Mouse (Mus musculus) hindbrain, postnatal 0 days (tissue): ENCODE results near the gene Ndufv3. TPM values are rescaled to one million over a fixed set of nuclear protein-coding genes. Genes with fewer than 3 reads are reported as not detected.

Experiments used
- ATAC-seq: fragments of 200-750 bp; cut with Nextera tagmentation; 2 replicates; pipeline ENCODE4 v1.8.0; 2017; ENCODE audit warnings: mild to moderate bottlenecking, moderate TSS enrichment, moderate library complexity
- DNase-seq: peaks from one replicate; pipeline ENCODE4 v3.0.0-alpha.2; 2015; ENCODE audit warnings: low spot score
- H3K27ac ChIP-seq: fragments of 300-500 bp; sonication (generic); 2 replicates; pipeline ENCODE4 v1.5.1; 2014; ENCODE audit warnings: mild to moderate bottlenecking
- H3K27me3 ChIP-seq: fragments of 300-500 bp; sonication (generic); 2 replicates; pipeline ENCODE4 v1.6.1; 2014; ENCODE audit warnings: low read length, mixed read lengths; ENCODE audit not compliant: insufficient read depth
- H3K36me3 ChIP-seq: fragments of 300-500 bp; sonication (generic); 2 replicates; pipeline ENCODE4 v1.6.1; 2014; ENCODE audit warnings: low read length, mixed read lengths; ENCODE audit not compliant: insufficient read depth
- H3K4me1 ChIP-seq: fragments of 300-500 bp; sonication (generic); 2 replicates; pipeline ENCODE4 v1.6.1; 2014; ENCODE audit warnings: antibody characterized with exemption, low read length, mixed read lengths; ENCODE audit not compliant: insufficient read depth
- H3K4me2 ChIP-seq: fragments of 300-500 bp; sonication (generic); 2 replicates; pipeline ENCODE4 v1.6.1; 2014; ENCODE audit warnings: low read depth, mild to moderate bottlenecking, low read length, moderate library complexity, mixed read lengths
- H3K4me3 ChIP-seq: fragments of 300-500 bp; sonication (generic); 2 replicates; pipeline ENCODE4 v1.5.1; 2014; ENCODE audit warnings: low read length
- H3K9ac ChIP-seq: fragments of 300-500 bp; sonication (generic); replicated peaks from 2 replicates; pipeline ENCODE4 v1.6.1; 2014; ENCODE audit warnings: mild to moderate bottlenecking, low read length, moderate library complexity, mixed read lengths
- H3K9me3 ChIP-seq: fragments of 300-500 bp; sonication (generic); 2 replicates; pipeline ENCODE4 v1.6.1; 2016; ENCODE audit warnings: low read length, mixed read lengths
- CTCF ChIP-seq: IDR thresholded peaks from 2 replicates; pipeline ENCODE4 v1.5.1; 2016; ENCODE audit warnings: antibody characterized with exemption, control low read depth, low read depth
- WGBS: fragments of 180-500 bp; shearing (Covaris S2); extraction: QIAGEN DNeasy Blood & Tissue Kit; methylation state at CpG from one replicate; pipeline ENCODE4 v1.1.7; 2014; 5-methylcytosine and 5-hydroxymethylcytosine counted together
- polyA plus RNA-seq: library from polyadenylated mRNA; unstranded; fragments of >200 nt; fragmentation: Nextera tagmentation; extraction: Ambion mirVana; gene quantifications from 2 replicates; pipeline ENCODE4 v1.2.1, GENCODE M21; 2015
- total RNA-seq: library from RNA; depleted of rRNA; stranded (reverse); fragments of >200 nt; gene quantifications from 2 replicates; pipeline ENCODE4 v1.2.3, GENCODE M21; 2014

Gene Ndufv3
- total and polyA plus RNA-seq, 2 experiments from 2014 or later, result 267 to 575 TPM

DNA sequence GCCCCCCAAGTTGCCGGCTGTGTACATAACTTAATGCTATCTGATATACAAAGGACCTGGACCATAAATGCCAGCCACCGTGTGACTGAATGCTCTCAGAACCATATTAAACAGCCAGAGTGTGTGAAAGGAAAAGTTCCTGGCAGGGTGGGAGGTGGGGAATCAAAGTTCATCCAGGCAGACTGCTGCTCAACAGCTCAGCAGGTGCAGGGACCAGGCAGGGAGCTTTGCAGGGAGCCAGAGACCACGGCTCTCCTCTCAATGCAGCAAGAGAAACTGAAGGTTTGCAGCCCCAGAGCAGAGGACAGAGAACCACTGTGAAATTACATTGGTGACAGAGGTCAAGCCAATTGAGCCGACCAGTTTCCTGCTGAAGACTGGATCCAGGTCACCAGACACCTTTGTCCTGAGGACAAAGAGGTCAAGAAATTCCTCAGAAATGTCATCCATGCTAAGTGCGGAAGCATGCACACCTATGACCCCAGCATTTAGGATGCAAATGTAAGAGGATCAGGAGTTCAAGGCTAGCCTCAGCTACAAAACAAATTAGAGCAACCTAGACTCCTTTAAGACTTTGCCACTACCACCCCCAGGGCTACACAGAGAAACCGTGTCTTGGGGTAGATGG lies 32.4 kb upstream of the Ndufv3 start:
- DNase-seq (no peak), ATAC-seq (no peak)
- 23% methylated on average over 6 of the region's 6 CpGs for WGBS
- H3K36me3 ChIP-seq, result no peaks in the 10 kb centered on the region
- no peaks in the 10 kb centered on the region for H3K4me1 ChIP-seq
- H3K27ac ChIP-seq, result peak overlapping the region; percentile 62; the same call in 1 of the 2 replicates
- H3K4me3 ChIP-seq, result no peak overlapping the region
- no peaks in the 10 kb centered on the region for H3K27me3 ChIP-seq
- no peaks in the 10 kb centered on the region for H3K9me3 ChIP-seq
- H3K9ac ChIP-seq, result no peak overlapping the region
- no peak for TF ChIP-seq CTCF
- H3K4me2 ChIP-seq, result no peak overlapping the region

DNA sequence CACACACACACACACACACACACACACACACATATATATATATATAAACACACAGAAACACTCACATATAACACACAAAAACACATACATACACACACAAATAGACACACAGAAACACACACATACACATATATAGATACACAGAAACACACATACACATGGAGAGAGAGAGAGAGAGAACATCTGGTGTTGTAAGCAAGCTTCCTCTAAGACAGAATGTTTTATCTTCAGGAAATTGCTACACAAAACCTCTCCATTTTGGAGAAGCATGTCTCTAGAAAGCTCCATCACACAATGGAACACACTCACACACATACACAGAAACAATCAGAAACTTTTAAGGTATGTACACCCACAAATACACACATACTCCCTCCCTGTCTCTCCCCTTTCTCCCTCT lies 28.6 kb upstream of the Ndufv3 start:
- Histone ChIP-seq H3K4me1 (no peaks in the 10 kb centered on the region), H3K9ac (no peak overlapping the region), H3K36me3 (peaks cover 4% of the 10 kb centered on the region; the same call in 1 of the 2 replicates), H3K9me3 (no peaks in the 10 kb centered on the region), H3K4me2 (no peak overlapping the region), H3K27me3 (no peaks in the 10 kb centered on the region), H3K27ac (no peak overlapping the region), H3K4me3 (no peak overlapping the region)
- no peak for TF ChIP-seq CTCF
- no peak for DNase-seq
- ATAC-seq, result no peak

DNA sequence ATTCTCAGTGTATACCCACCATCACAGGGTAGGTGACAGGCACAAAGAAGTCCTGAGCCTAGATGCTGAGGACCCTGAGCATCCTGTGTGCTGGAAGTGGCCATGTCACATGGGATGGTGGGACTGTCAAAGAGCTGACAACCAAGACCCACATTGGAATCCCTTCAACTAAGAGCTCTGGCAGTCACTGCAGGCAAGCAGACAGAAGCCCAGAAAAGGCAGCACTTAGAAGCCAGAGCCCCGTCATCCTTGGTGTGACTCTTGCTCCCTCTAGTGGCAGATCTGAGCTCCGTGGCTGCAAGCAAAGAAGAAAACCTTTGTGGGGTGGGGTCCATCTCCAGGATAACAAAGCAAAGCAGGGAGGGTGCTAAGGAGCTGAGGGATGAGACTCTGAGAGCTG lies 27.5 kb upstream of the Ndufv3 start:
- TF ChIP-seq CTCF, result peak; percentile 100
- Histone ChIP-seq H3K27me3 (no peaks in the 10 kb centered on the region), H3K9me3 (no peaks in the 10 kb centered on the region), H3K9ac (no peak overlapping the region), H3K27ac (no peak overlapping the region), H3K4me2 (no peak overlapping the region), H3K36me3 (peaks cover 13% of the 10 kb centered on the region), H3K4me1 (no peaks in the 10 kb centered on the region), H3K4me3 (no peak overlapping the region)
- peak; percentile 96 for DNase-seq
- ATAC-seq, result peak; percentile 82
- 2% methylated on average over 2 of the region's 2 CpGs for WGBS

DNA sequence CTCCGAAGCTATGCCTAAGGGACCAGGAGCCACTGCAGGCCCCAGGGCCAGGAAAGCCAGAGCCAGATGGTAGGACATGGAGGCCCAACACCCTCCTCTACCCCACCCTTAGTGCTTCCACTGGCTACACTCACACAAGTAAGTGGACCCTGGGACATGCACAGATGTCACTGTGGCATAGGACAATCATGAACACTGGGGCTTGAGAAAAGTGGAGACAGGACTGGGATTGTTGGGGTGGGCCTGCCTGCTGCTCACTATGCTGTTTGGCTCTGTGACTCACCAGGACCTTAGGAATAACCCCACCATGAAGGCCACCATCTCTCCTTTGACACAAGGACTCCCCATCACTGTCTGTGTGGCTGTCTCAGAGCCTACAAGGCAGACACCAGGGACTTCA lies 24.9 kb upstream of the Ndufv3 start:
- ATAC-seq (no peak), DNase-seq (no peak)
- TF ChIP-seq CTCF, result no peak
- no peak overlapping the region for H3K4me2 ChIP-seq
- H3K36me3 ChIP-seq, result peaks cover 36% of the 10 kb centered on the region
- no peaks in the 10 kb centered on the region for H3K27me3 ChIP-seq
- H3K4me1 ChIP-seq, result no peaks in the 10 kb centered on the region
- WGBS, result 100% methylated on average over 1 of the region's 1 CpGs
- H3K27ac ChIP-seq, result no peak overlapping the region
- H3K4me3 ChIP-seq, result no peak overlapping the region
- no peaks in the 10 kb centered on the region for H3K9me3 ChIP-seq
- no peak overlapping the region for H3K9ac ChIP-seq

DNA sequence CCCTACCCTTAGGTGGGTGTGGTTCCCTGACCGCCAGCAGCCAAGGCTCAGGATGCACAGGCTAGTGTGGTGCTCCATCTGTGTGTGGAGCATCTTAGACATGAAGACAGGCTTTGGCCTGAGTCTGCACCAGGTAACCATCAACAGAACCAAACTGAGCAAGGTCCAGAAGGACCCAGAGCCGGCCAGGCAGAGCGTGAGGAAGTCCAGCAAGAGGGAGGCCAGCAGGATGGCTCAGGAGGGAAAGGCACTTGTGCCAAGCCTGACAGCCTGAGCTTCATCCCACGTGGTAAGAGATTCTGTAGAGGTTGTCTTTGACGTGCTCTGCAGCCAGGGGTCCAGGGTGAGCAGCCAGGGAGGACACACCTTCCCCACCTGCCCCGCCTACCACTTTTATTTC lies 22.2 kb upstream of the Ndufv3 start:
- no peaks in the 10 kb centered on the region for H3K27me3 ChIP-seq
- no peak overlapping the region for H3K4me2 ChIP-seq
- no peaks in the 10 kb centered on the region for H3K9me3 ChIP-seq
- H3K4me3 ChIP-seq, result no peak overlapping the region
- DNase-seq (no peak), ATAC-seq (no peak)
- no peak for TF ChIP-seq CTCF
- WGBS, result 86% methylated on average over 6 of the region's 6 CpGs
- H3K9ac ChIP-seq, result no peak overlapping the region
- H3K4me1 ChIP-seq, result no peaks in the 10 kb centered on the region
- H3K27ac ChIP-seq, result no peak overlapping the region
- peaks cover 49% of the 10 kb centered on the region for H3K36me3 ChIP-seq

DNA sequence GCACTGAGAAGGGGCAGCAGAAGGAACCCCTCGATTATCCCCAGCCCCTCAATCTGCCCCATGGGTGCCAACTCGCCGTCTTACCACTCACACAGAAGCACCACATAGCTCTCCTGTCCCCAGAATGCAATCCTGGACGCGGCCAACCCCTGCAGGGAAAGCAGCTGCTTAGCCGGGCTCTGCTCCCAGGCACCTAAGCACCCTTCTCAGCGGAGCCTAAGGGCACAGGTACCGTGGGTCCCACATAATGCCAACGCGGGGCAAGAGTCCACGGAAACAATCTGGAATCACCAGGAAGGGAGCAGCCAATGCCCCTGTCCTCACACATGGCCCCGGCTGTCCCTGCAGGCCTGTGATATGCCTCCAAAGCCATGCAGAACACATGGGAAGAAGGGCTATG lies 20.2 kb upstream of the Ndufv3 start:
- H3K9me3 ChIP-seq, result no peaks in the 10 kb centered on the region
- WGBS, result 85% methylated on average over 12 of the region's 12 CpGs
- DNase-seq (no peak), ATAC-seq (no peak)
- H3K27ac ChIP-seq, result no peak overlapping the region
- H3K4me1 ChIP-seq, result no peaks in the 10 kb centered on the region
- H3K36me3 ChIP-seq, result peaks cover 55% of the 10 kb centered on the region
- TF ChIP-seq CTCF, result no peak
- no peak overlapping the region for H3K4me2 ChIP-seq
- no peak overlapping the region for H3K9ac ChIP-seq
- no peaks in the 10 kb centered on the region for H3K27me3 ChIP-seq
- H3K4me3 ChIP-seq, result no peak overlapping the region

DNA sequence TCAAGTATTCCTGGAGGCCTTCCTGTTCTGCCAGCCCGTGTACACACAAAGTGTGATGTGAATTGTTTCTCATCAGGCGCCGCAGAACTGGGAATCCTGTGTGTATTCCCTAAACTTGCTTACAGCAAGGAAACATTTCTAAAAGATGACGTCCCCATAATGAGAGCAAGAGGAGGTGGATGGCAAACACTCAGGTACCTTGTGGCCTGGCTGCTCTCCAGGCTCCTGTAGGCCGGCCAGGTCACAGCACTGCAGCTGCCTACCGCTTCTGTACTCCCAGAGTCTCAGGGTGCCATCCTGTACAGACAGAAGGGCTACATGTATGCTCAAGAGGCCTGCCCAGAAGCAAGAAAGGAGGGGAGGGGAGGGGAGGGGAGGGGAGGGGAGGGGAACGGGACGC lies 19.5 kb upstream of the Ndufv3 start:
- 84% methylated on average over 8 of the region's 8 CpGs for whole genome bisulfite sequencing

More for the DNA sequence above, 19.5 kb upstream of the Ndufv3 start:
- no peak for ATAC-seq
- Histone ChIP-seq H3K27me3 (no peaks in the 10 kb centered on the region), H3K36me3 (peaks cover 58% of the 10 kb centered on the region), H3K4me3 (no peak overlapping the region), H3K4me1 (no peaks in the 10 kb centered on the region), H3K27ac (no peak overlapping the region), H3K9ac (no peak overlapping the region), H3K4me2 (no peak overlapping the region), H3K9me3 (no peaks in the 10 kb centered on the region)
- no peak for DNase-seq
- TF ChIP-seq CTCF, result no peak
